Mouse (Mus musculus) urinary bladder, postnatal 10 days (tissue): ENCODE results near the gene Slc2a1.

Experiments used
- DNase-seq: peaks from one replicate; pipeline ENCODE4 v3.0.0; 2022; ENCODE audit warnings: low spot score

Slc2a1 gene

GRCm38 (mm10) chr4:119180133-119180707 lies 71.7 kb downstream of the Slc2a1 start:
- DNase-seq: no peak

GRCm38 (mm10) chr4:119181456-119181855 lies 72.9 kb downstream of the Slc2a1 start:
- no peak for DNase-seq

GRCm38 (mm10) chr4:119183525-119183924 lies 75.0 kb downstream of the Slc2a1 start:
- DNase-seq: no peak

GRCm38 (mm10) chr4:119185771-119186170 lies 77.3 kb downstream of the Slc2a1 start:
- DNase-seq: no peak
